Mouse (Mus musculus) thymus, postnatal 36 days (tissue): ENCODE data around the gene Cacnb4.

Source experiments
- DNase-seq, 2 experiments: peaks; one replicate each; pipeline ENCODE4 v3.0.0; 2022; ENCODE audit warnings: mixed read lengths in 2 of 2

Cacnb4 gene

DNA sequence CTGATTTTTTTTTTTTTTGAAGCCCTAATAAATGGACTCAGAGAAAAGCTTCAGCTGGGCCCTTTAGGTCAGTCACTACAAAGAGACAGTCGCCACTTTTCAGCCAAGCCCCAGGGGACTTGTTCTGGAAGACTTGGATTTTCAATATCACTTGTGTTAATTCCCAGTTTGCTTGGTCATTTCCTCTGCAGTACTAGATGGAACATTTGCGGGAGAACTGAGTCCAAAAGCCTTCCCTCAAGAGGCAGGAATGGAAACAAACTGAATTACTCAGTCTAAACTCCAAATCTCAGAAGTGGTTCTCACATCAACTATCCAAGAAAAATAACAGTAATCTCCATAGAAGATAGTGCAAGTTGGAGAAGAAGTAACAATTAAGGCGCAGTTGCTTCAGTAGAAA lies 109.2 kb downstream of the Cacnb4 start:
- no peak for DNase-seq

DNA sequence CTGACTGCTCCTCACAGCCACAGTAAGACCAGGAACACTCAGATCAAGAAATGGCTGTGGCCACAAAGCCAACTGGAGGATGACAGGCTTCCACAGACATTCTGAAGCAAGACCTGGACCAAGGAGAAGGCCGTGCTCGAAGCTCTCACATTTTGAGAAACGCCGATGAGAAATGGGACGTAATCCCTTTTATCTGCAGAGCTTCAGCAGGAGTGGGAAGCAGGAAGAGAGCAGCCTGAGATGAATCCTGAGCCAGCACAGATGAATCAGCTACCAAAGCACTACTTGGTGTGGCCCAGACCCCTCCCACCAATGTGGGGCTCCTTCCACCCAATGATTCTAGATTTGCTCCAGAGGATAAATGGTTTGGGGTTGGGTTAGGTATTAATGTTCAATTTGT lies 113.4 kb downstream of the Cacnb4 start:
- DNase-seq, result no peak

DNA sequence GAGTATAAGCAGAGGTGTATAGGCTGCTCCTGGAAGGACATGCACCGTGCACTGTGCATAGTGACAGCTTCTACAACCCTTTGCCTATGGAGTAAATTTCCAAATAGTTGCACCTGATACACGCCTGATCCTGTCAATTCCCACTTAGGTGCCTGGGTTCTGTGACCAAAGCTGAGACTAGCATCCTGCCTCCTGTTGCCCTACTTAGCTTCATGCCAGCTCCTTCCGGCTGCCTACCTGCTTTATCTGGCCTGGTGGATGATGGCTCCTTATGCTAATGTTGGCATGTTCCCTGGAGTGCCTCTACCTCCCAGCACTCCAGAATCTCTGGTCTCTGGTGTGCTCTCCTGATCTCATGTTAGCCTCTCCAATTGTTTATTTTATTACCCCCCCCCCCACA lies 114.3 kb downstream of the Cacnb4 start:
- DNase-seq, result no peak

DNA sequence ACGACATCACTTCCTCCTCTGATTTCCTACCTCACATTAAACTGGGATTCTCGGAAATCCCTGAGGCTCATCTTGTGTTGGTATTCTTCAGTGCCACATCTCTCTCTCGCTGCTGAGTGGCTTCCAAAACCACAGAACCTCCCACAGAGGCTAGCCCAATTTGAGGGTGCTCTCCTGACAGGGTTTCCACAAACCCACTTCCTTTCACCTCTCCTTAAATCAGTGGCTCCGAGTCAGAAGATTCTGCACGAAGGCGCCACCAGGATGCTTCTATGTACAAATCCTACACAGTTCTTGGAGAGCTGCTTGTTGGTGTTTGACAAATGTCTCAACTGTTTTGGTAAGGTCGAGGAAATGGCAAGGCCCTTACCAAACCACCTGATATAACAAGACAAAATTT lies 115.5 kb downstream of the Cacnb4 start:
- DNase-seq, result peak in 1 of 2 experiments; percentile 7

DNA sequence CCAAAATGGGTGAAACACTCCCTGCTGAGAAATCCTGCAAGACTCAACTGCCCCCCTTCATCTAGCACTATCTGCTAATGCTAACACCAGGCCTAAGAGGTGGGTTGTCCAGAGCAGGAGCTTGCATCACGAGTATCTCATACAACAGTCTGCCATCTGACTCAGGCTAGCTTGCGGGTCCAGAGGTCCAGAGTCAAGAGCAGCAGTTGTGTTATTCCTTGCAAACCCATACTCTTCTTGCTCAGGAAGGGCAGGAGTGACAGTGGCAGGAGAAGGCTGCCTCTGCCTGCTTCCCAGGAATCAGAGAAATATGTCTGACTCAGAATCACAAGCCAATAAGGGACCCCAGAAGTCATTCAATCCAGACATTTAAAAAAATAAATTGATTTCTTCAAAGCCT lies 116.4 kb downstream of the Cacnb4 start:
- no peak for DNase-seq

DNA sequence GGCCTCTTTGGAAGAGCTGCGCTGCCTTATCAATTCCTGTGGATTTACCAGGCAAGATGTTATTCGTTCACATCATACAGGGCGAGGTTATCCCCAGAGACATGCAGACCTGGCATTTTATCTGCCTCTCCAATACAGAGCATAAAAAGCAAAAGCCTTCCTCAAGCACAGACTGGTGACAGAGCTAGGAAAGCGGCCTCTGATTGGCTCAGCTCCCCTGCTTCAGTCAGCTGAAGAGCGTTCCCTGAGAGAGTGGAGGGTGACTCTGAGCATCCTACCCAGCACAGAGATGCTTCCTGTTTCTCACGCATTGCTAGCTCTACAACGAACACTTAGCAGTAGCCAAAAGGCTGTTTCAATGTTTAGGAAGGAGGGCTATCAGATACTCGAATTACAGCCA lies 118.2 kb downstream of the Cacnb4 start:
- no peak for DNase-seq

DNA sequence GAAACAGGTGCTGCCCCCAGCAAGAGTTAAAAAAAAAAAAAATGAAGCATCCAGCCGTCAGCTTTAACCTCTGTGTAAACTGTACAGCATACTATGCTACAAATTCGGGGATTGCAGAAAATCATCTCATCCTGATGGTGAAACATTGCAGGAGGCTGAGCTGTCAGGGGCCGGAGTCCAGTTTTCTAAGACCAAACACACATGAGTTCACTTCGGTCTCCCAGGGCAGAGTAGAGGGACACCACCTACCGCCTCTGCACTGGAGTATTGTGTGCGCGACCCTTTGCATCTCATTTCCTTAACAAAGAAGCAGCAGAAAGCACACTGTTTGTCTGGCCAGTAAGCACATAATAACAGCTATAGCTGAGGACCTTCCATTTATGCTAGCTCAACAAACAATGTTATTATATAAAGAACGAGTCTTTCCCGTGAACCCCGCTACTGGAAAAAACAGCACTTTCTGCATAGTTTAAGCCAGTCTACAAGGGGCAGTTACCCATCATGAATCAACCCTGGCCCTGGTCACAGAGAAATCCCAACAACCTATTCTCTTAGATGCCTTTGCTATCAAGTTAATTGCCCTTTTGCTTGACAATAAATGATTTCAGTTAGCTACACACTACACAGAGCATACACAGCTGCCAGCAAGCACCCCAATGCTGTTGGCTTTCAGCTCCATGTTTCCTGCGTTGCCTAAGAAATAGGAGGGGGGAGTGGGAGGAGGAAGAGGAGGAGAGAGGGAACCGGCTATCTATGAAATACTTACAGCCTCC lies 118.9 kb downstream of the Cacnb4 start:
- DNase-seq, result no peak

DNA sequence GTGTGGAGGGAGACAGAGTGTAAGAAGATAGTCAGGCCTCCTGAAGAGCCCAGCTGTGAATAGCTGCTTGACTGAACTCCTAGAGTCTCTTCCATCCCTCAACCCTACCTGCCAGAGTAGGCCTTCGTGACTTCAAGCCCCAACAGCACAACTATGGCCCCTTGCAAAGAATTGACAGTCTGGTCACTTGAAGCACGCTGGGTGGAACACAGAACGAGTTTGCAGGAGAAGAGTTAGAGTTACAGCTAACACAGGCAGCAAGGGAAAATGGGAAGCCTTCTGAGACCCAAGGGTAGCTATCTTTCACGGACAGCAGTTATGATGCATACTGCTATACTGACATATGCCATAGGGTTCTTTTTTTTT lies 119.7 kb downstream of the Cacnb4 start:
- DNase-seq, result no peak

DNA sequence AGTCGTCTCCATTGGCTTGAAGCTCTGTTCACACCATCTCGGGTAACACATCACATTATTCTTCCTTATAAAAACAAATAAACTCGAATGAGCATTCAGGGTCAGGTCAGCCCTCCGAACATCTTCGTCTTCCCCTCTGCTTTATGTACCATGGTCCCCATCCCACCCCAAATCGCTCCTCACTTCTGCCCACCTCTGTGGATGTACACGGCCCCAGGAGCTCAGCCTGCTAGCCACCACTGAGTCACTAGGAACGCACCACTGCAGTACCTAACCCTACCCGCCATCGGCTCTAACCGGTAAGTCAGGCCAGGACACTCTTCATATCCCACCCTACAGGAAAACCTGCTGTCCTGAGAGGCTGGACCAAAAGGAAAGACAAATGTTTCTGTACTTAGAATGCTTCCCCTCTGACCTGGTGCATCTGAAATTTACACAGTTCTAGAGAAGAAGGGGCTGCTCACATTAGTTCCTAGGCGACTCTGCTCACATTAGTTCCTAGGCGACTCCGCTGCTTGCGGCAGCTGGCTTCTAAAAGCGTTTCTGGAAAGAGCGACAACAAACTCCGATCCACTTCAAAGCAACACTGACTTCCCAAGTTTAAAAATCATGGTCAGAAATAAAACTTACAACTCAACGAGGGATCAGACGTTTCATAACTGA lies 120.2 kb downstream of the Cacnb4 start:
- DNase-seq, result no peak

DNA sequence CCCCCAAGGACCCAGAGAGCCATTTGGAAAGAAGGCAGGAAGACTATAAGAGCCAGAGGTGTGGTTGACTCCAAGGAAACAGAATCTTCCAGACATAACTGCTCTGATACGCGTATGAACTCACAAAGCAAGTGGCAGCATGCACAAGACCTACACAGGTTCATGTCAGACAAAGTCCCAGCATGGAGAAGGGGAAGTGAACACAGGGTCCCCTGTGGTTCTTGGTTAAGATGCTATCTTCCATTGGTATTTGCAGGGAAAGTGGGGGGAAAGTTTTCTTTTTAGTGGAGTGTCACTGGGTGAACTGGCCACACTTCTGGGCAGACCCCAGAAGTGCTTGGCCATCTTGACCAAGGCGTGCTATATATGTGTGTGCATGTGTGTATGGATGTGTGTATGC lies 128.2 kb downstream of the Cacnb4 start:
- DNase-seq, result no peak

DNA sequence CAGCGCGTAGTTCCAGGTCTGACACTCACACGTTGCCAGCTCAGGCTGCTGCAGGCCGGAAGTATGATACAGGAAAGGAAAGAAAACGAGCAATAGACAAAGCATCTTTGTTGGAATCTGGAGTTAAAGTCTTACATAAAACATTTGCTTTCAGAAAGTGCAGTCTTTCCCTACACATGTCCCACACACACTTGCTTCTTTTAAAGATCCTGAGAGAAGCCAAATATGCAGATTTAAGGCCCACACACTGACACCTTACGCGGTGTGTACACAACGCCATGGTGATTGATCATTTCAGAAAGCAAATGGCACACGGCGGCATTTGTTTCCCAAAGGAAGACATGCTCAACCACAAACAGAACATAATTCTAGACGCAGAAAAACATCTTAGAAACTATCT lies 129.3 kb downstream of the Cacnb4 start:
- no peak for DNase-seq

DNA sequence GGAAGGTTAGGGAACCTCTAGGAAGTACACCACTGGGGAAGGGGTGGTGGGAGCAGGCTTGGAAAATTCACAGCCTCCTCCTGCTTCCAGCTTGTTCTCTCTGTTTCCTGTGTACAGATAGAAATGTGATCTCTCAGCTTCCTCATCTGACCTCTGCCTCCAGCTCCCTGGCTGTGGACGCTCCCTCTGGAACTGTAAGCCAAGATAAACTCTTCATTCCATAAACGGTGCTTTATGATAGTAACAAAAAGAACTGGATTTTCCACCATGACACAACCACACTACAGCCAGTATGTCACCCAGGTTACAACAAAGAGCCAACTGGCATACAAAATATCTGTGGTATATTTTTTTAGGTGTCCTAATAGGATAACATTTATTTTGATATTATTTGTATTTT lies 132.1 kb downstream of the Cacnb4 start:
- DNase-seq, result no peak

DNA sequence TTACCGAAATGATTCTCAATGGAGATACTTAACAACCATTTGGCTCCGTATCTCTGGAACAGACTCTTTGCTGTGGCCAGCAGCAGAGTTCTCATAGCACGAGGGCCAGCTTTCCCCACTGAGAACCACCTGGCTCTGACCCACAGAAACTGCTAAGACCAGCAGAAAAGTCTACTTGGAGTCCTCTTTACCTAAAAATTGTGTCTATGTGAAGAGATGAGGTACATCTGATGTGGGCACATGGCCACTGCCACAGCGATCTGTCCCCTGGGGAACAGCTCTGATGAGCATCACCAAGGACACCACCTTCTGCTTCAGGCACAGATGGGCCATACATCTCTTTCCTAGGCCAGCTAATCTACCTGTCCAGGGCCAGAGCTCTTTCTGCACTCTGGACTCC lies 135.6 kb downstream of the Cacnb4 start:
- DNase-seq, result no peak

DNA sequence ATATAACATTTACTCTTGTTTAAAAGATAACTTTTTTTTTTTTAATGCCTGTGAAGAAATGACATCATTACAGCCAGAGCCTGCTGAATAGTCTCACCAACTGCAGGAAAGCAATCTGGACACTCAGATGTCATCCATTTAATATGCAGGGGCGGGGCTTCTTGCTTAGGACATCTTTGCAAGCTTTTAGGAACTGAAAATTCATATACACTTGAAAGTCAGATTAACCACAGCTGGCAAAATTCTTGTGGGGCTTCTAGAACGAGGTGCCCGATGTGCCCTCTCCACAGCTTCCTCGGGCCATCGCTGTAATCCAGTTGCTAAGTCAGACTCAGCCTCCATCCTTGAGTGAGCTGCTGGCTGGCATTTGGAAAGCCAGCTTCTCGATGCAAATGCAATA lies 137.3 kb downstream of the Cacnb4 start:
- DNase-seq, result no peak

DNA sequence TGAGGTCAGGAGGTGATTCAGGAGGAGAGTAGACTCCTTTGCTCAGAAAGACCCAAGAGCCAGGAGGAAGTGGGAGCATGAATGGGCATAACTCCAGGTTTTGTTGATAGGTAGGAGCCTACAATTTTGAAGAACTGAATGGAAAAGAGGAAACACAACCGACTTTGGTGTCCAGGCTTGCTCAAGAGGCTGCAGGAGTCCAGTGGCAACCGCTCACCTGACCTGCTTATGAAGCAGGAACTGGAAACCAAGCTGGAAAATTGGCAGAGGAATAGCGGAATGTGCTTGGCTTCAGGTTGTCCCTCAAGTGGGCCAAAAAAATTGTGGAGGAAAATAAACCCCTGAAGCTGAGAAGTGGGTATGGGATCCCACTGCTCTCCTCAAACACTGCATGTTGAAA lies 139.0 kb downstream of the Cacnb4 start:
- DNase-seq, result no peak

DNA sequence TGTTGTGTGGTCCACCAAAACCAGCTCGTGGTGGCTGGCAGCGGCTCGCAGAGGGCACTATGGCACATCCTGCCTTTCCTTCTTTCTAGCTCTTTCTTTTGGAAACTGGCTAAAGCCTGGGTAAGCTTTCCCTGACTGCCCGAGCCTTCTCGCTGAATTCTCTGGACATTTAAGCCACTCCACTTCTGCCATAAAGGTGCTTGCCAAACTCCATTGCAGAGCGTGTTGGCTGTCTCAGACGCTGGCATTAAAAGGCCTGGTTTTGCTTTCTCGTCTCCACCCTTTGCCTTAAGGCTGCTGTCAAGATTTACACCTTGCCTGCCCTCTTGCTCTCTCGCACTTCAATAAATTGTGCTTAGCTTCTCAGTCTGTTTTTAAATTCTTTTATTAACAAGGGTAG lies 139.5 kb downstream of the Cacnb4 start:
- no peak for DNase-seq

DNA sequence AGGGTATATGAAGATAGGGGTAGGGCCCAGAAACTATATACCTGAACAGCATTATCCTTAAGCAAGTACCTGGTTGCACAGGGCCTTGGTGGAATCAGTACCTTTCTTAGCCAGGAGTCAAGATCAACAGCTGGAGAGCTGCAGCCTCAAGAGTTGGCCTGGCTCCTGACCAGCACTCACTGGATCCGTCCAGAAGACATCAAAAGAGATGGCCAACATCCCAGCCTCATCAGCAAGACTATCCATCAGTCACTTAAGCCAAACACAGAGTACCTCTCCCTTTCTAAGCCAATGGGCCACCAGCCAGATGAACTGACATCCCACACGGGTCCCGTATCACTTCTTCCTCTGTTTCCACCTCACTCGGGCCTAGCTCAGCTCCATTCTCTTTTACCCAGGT lies 140.1 kb downstream of the Cacnb4 start:
- DNase-seq, result no peak

DNA sequence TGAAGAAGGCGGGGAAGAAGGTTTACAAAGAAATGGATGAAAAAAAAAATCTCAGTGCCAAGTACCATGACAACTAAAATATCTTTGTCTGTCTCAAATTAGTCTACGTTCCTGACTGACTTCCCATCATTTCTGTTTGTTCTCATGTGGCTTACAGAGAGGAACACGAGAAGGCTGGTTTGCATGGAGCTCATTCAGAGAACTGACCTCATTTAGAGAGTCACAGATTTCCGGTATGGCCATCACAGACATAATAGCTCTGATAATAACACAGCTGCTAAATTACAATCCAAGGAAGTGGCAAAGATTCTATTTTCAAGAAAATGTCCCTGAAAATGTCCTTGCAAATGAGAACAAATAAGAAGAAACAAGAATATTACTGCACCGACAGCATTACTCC lies 142.9 kb downstream of the Cacnb4 start:
- DNase-seq, result no peak

DNA sequence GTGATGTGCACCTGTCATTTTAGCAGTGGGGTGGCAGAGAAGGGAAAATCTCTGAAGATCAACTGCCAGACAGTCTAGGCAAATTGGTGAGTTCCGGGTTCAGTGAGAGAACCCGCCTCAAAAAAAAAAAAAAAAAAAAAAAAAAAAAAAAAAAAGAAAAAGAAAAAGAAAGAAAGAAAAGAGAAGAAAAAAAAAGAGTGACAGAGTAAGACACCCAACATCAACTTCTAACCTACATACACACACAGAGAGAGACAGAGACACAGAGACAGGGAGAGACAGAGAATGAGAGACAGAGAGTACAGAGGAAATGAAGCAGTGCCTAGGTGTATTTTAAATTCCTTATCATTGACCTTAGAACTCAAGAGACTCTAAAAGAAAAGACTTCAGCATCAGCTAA lies 146.1 kb downstream of the Cacnb4 start:
- no peak for DNase-seq

DNA sequence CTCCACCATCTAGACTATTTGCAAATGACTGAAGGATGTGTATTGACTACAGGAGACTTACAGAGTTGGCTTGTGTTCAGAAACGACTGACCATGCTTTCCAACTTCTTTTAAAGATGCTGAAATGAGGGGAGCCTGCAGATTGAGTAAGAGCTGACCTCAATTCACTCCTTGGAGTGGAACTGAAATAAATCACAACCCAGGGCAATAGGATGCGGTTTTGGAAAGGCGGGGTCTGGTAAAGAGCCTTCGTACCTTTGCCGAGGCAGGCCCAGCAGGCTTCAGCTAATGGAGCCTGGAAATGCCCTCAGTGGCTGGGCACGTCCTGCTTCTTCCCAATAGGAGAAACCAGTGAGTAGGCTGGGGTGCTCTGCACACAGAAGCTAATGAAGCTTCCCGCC lies 147.4 kb downstream of the Cacnb4 start:
- DNase-seq, result no peak

DNA sequence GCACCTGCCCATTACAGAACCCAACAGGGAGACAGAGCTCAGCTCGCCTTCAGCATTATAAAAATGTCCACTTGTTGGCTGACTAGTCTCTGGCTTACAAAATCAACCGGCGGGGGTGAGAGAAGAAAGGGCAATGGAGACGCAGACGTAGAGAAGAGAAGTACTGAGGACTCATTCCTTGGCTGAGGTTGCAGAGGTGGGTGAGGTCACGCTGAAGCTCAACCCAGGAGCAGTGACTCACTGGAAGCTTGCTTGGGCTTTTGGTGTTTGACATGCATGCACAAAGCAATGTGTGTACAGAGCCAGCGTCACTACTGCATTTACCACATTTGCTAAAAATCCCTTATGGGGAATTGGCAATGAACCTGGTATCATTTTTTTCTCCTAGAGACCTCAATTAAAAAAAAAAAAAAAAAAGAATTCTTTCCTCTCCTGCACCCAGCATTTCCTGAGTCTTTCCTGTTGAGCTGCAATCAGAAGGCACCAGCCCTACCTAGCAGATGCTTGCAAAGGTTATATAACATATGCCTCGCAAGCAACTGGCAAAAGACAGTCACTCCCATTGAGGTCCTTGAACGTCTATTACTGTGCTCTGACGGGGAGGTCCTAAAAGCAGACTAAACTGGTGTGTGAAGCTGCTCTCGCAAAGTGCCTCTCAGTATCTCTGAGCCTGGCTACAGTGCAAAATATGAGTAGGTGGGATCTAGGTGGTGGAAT lies 150.6 kb downstream of the Cacnb4 start:
- no peak for DNase-seq

DNA sequence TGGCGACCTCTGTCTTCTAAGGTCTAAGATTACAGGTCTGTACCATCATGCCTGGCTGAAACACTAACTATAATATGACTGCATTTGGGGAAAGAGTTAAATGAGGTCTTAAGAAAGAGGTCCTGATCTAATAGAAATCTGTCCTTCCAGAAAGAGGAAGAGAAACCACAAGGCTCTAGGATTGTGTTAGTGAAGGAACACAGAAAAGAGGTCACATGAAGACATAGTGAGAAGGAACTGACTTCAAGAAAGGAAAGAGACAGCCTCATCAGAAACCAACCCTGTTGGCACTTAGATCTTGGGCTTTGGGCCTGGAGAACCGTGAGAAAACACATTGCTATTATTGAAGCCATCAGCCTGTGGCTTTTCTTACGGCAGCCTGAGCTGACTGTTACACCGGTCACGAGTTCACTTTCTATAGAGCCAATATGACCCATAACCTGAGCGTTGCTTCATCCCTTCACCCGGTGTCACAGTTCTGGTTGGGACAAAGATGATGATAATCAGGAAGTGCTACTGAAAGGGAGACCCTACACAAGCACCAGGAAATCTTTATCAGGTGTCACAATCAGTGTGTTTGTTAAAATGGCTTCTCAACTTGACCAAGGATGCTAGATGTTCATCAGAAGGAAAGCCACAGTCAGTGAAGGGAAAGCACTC lies 153.4 kb downstream of the Cacnb4 start:
- no peak for DNase-seq

DNA sequence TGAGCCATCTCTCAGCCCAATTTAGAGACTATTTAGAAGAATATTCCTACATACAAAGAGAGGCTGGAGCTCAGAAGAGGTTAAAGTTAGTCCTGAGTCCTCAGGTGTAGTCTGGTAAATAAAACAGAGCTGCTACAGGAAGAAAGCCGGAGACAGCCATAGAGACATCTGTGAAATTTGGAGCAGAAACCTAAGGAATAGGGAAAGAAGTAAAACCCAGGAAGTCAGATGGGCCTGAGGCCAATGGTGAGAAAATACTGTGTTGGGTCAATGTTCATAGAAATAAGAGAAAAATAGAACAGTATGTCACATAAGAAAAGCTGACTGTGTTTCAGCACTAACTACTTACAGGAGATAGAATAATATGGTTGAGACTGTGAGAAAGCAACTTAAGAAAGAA lies 155.6 kb downstream of the Cacnb4 start:
- no peak for DNase-seq

DNA sequence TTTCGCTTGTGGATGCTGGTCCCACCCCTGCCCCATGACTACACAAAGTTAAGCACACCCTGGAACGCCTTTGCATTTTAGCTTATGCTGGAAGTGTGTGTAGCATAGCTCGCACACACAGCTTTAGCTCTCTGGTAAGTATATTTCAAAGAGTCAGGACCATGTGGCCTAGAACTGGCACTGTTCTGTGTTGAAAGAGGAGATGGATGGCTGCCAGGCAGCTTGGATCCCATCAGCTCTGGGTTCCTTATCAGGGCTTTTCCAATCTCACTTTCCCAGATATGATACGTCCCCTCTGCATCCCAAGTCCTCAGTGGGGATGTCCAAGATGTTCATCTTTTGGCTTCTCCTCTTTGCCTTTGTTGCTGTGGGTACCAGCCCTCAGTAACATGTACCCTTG lies 157.9 kb downstream of the Cacnb4 start:
- no peak for DNase-seq
